Mouse (Mus musculus) ES-Bruce4 (cell line): ENCODE data around the gene Olfr452.

ENCODE experiments used
- CTCF ChIP-seq: IDR thresholded peaks from one replicate; pipeline ENCODE4 v1.8.1; 2011; ENCODE audit warnings: low read depth, low read length
- EP300 ChIP-seq: IDR thresholded peaks from 2 replicates; pipeline ENCODE4 v1.6.1; 2011; ENCODE audit warnings: low read depth, low read length; ENCODE audit not compliant: insufficient read depth

- TF ChIP-seq CTCF (no peak), EP300 (no peak)
Observed at GRCm38 (mm10) chr6:42834084-42834483, 49.2 kb downstream of the Olfr452 start, which contains the start of gene Olfr449.
